Mouse (Mus musculus) midbrain, embryonic 11.5 days (tissue): ENCODE measurements around the gene Rps25. TPM values are rescaled to one million over a fixed set of nuclear protein-coding genes. Genes with fewer than 3 reads are reported as not detected.

Experiments
- ATAC-seq: fragments of 200-750 bp; cut with Nextera tagmentation; 2 replicates; pipeline ENCODE4 v1.8.0; 2017; ENCODE audit warnings: moderate TSS enrichment, moderate library complexity; ENCODE audit not compliant: low FRiP score
- DNase-seq: peaks from one replicate; pipeline ENCODE4 v3.0.0; 2015; ENCODE audit warnings: low spot score; ENCODE audit errors: missing footprints
- H3K27ac ChIP-seq: fragments of 300-500 bp; sonication (generic); 2 replicates; pipeline ENCODE4 v1.5.1; 2014; ENCODE audit warnings: low read depth, low read length
- H3K27me3 ChIP-seq: fragments of 300-500 bp; sonication (generic); 2 replicates; pipeline ENCODE4 v1.6.1; 2014; ENCODE audit warnings: mild to moderate bottlenecking, low read length, moderate library complexity, mixed read lengths; ENCODE audit not compliant: control insufficient read depth, insufficient read depth
- H3K36me3 ChIP-seq: fragments of 300-500 bp; sonication (generic); 2 replicates; pipeline ENCODE4 v1.6.1; 2014; ENCODE audit warnings: mild to moderate bottlenecking, low read length, moderate library complexity, mixed read lengths; ENCODE audit not compliant: control insufficient read depth, insufficient read depth
- H3K4me1 ChIP-seq: fragments of 300-500 bp; sonication (generic); 2 replicates; pipeline ENCODE4 v1.6.1; 2014; ENCODE audit warnings: low read length; ENCODE audit not compliant: control insufficient read depth, insufficient read depth
- H3K4me2 ChIP-seq: fragments of 300-500 bp; sonication (generic); 2 replicates; pipeline ENCODE4 v1.6.1; 2014; ENCODE audit warnings: mild to moderate bottlenecking, moderate library complexity
- H3K4me3 ChIP-seq: fragments of 300-500 bp; sonication (generic); 2 replicates; pipeline ENCODE4 v1.5.1; 2014; ENCODE audit warnings: low read depth, low read length
- H3K9ac ChIP-seq: fragments of 300-500 bp; sonication (generic); 2 replicates; pipeline ENCODE4 v1.6.1; 2014; ENCODE audit warnings: low read length
- H3K9me3 ChIP-seq: fragments of 300-500 bp; sonication (generic); 2 replicates; pipeline ENCODE4 v1.6.1; 2016; ENCODE audit warnings: low read length; ENCODE audit not compliant: control insufficient read depth
- WGBS: fragments of 180-500 bp; shearing (Covaris S2); extraction: QIAGEN DNeasy Blood & Tissue Kit; methylation state at CpG from one replicate; pipeline ENCODE4 v1.1.7; 2014; 5-methylcytosine and 5-hydroxymethylcytosine counted together
- microRNA-seq: library from miRNA; unstranded; fragments of <30 nt; microRNA quantifications from one replicate; pipeline ENCODE4, GENCODE M21; 2017
- polyA plus RNA-seq: library from polyadenylated mRNA; unstranded; fragments of >200 nt; fragmentation: Nextera tagmentation; extraction: Ambion mirVana; gene quantifications from 2 replicates; pipeline ENCODE4 v1.2.1, GENCODE M21; 2014

Gene Rps25
- polyA plus RNA-seq, 1 experiment from 2014 or later: 1,826 TPM

DNA sequence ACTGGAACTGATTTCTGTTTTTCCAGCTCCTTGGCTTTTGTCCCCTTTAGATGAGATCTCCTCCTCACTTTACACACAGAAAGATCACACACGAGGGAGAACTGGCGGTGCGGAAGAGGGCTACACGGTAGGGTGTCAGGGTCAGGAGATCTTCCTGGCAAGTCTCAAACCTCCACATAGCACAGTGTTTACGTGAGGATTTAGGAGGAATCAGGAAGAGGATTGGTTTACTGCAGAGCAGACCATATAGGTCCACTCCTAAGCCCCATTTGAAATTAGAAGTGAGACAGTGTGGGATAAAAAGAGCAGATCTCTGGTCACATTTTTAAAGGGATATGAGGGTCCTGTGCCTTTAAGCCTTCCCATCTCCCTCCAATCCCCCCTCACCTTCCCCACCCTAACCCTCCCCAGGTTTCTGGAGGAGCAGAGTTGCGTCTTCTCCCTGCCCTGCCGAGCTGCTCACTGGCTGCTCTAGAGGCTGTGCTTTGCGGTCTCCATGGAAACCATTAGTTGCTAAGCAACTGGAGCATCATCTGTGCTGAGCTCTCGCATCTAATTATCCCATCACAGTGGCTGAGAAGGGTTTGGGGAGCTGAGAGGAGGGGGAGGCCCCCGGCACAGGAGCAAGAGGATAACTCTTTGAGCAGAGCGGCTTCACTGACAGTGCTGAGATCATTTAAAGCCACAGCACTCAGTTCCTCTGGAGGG lies 50.2 kb downstream of the Rps25 start:
- Histone ChIP-seq H3K4me3 (peak overlapping the region; percentile 9; the same call in 1 of the 2 replicates), H3K27me3 (no peaks in the 10 kb centered on the region), H3K4me1 (peaks cover 22% of the 10 kb centered on the region), H3K36me3 (no peaks in the 10 kb centered on the region), H3K9me3 (no peaks in the 10 kb centered on the region), H3K4me2 (peak overlapping the region; percentile 30), H3K27ac (peak overlapping the region; percentile 87), H3K9ac (peak overlapping the region; percentile 47)
- WGBS: 2% methylated on average over 11 of the region's 11 CpGs
- peak; percentile 99 for DNase-seq
- peak; percentile 97 for ATAC-seq

Small RNAs within 50 kb of the gene (microRNA-seq; reads per million reads assigned to microRNA genes)
- gene Mir7085: not detected

Other genes starting within 250 kb of the Rps25 start
- 20.9 and 22.2 TPM in 2 replicates for gene Cbl, start 173.1 kb upstream of the Rps25 start, polyA plus RNA-seq
- gene Ccdc153, start 166.5 kb upstream of the Rps25 start, polyA plus RNA-seq: not detected in 2 replicates
- gene Pdzd3, start 155.7 kb upstream of the Rps25 start, polyA plus RNA-seq: 0.23 TPM in 1 of 2 replicates, not detected in the other
- 1.9 and 3.2 TPM in 2 replicates for gene Nlrx1, start 138.5 kb upstream of the Rps25 start, polyA plus RNA-seq
- 3.2 and 4.8 TPM in 2 replicates for gene Abcg4, start 118.5 kb upstream of the Rps25 start, polyA plus RNA-seq
- 25.6 and 28.0 TPM in 2 replicates for gene Hinfp, start 101.5 kb upstream of the Rps25 start, polyA plus RNA-seq
- 9.8 and 10.4 TPM in 2 replicates for gene C2cd2l, start 86.9 kb upstream of the Rps25 start, polyA plus RNA-seq
- gene Dpagt1, start 81.1 kb upstream of the Rps25 start, polyA plus RNA-seq: 41.8 and 48.9 TPM in 2 replicates
- 355 and 377 TPM in 2 replicates for gene H2afx, start 72.4 kb upstream of the Rps25 start, polyA plus RNA-seq
- 147 and 158 TPM in 2 replicates for gene Hmbs, start 62.9 kb upstream of the Rps25 start, polyA plus RNA-seq
- gene Vps11, start 45.5 kb upstream of the Rps25 start, polyA plus RNA-seq: 32.0 and 32.4 TPM in 2 replicates
- gene Hyou1, start 27.6 kb upstream of the Rps25 start, polyA plus RNA-seq: 28.1 and 30.1 TPM in 2 replicates
- 20.8 and 21.1 TPM in 2 replicates for gene Slc37a4, start 10.3 kb upstream of the Rps25 start, polyA plus RNA-seq
- gene Trappc4, start 461 bp downstream of the Rps25 start, polyA plus RNA-seq: 225 and 239 TPM in 2 replicates
- gene Ccdc84, start 11.4 kb downstream of the Rps25 start, polyA plus RNA-seq: 24.2 and 31.9 TPM in 2 replicates
- not detected in 2 replicates for gene Foxr1, start 34.0 kb downstream of the Rps25 start, polyA plus RNA-seq
- not detected in 2 replicates for gene Upk2, start 47.8 kb downstream of the Rps25 start, polyA plus RNA-seq
- gene Bcl9l, start 75.7 kb downstream of the Rps25 start, polyA plus RNA-seq: 5.6 and 6.4 TPM in 2 replicates
- 0.10 TPM in 1 of 2 replicates, not detected in the other for gene Cxcr5, start 154.7 kb downstream of the Rps25 start, polyA plus RNA-seq
- gene Ddx6, start 197.8 kb downstream of the Rps25 start, polyA plus RNA-seq: 11.9 and 13.8 TPM in 2 replicates